Mouse (Mus musculus): ENCODE data around the gene Dgcr2.

Dgcr2 gene

DNA sequence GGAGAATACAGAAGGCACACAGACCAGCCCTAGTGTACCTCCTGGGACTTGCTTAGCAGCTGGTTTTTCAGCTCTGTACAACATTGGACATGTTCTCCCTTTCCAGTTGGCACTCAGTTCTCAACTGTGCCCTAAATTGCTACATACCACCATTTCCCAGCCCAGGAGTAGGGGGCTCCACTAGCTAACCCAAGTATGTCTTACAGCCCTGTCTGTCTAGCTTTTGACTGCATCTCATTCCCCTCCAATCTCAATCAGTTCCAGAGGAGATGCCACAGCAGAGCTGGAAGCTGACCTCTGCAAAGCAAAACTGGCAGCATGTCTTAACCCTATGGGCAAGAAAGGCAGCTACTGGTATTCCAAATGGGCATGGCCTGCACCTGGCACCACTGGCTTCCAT, 2.3 kb downstream of the Dgcr2 start:
- no peak for DNase-seq

DNA sequence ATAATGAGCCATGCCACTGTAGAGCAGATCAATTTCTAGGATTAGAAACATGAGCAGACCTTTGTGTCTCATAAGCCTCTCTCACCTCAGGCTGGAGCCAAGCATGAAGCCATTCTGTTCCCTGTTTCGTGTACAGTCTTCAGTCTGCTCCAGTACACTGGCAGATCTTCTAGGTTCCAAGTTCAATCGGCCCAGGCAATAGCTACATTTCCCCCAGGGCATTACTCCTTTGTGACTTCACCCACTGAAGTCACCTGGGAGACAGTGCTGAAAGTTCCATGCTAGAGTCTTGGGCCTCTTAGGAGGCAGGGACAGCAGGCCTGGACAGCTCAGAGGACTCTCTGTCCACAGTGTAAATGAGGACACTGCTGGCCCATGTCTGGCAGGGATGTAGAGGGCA, 4.4 kb downstream of the Dgcr2 start, which contains the start of gene Tssk1:
Gene Tssk1, plus strand, starts transcription at position 301 of the 400 bp plus-strand sequence.
- DNase-seq: no peak

DNA sequence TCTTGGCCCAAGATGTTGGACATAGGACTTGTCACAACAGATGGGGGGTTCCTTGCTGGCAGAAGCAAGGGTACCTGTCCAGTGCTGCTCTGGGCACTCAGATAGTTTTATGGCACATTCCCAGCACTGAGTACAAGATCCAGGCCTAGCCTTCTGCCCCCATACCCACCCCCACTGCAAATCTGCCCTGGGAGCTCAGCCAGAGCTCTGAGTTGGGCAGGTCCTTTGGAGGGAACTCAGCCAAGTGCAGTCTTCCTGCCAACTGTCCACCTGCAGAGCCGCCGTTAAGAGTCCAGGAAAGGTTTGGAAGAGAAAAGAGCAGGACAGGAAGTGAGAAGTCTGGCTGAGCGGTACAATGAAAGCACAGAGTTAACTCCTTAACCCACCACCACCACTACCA, 5.8 kb downstream of the Dgcr2 start:
- peak; percentile 51 for DNase-seq

DNA sequence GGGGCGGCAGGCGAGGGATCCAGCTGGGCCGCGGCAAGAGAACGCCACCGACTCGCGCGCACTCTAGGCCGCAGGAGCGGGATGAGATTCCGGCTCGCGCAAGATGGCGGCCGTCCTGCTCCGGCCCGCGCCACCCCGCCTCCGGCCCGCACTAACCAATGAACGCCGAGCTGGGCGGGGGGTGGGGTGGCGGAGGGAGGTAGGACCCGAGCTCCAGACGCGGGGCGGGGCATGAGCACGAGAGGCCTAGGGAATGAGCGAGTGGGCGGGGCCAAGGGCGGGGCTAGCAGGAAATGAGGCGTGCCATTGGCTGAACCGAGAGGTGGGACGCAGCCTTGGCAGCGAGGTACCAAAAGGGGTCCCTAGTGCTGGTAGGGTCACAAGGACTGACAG, 6.8 kb downstream of the Dgcr2 start, which contains the start of gene Gm20518:
Gene Gm20518, minus strand, starts transcription at position 105 of the 393 bp plus-strand sequence.
- peak; percentile 99 for DNase-seq

DNA sequence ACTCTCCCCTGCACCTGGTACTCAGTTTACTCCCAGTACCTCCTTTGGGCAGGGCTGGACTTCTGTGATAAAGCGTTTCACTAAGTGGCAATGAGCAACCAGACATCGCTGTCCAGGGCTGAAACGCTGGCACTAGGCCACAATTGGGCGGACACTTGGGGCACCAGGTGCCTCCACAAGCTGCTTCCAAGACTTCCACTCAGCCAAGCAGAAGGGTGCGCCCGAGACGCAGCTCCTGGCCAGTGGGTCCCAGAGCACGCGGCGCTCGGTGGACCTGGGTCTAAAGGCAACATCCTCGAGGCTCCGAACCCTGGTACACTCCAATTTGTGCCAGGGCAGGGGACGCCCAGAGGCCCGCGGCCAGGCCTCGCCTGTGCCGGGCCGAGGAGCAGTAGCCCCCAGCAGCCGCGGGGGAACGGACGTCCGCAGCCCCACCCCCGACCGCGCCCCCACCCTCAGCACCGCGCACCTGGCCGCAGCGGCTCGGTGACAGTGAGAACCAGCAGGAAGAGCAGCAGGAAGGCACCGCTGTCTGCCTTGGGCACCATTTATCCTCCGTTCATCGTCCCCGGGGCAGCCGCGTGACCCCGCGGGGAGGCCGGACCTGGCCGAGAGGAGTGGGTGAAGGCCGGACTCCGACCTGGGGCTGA, 7.3 kb downstream of the Dgcr2 start:
- DNase-seq: peak; percentile 84

DNA sequence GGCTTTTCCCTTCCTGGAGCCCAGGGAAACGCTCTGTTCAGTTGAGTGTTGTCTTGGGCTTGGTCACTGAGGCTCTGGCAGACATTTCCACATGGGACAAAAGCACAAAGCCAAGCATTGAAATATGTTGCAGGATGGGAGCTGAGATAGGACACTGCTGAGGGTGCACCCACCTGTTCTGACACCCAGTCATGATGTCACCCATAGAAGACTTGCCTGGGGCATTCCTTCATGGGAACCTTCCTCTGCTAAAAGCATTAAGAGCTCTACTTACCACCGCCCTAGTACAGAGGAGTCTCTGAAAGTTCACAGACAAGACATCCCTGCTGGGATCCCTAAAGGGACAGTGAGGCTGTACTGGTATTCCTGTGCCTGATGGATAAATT, 8.0 kb downstream of the Dgcr2 start:
- DNase-seq: no peak

DNA sequence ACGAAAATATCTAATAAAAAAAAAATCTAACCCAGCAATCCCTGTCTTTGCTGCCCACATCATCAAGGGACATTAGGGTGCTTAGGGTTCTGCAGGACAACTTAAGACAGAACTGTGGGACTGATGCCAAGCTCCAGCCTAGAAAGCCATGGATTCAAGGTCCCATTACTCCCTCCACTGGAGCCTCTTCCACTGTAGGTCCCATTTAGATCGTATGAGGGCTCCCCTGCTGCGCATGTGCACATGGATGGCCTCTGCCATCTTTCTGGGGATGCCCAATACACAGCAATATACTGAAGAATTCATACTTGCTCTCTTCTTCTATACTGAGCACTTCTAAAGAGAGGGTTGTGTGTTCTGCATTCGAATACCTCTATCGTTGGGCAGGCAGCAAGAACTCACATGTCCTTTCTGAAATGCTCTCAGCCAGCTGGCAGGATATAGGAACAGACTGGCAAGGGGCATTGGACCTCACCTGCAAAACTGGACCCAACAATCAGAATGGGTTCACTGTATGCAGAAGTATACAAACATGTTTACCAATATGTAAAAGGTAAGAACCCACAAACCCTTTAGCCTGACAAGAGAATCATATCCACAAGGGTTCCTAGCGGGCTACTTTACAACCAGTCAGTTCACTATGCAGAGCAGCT, 8.5 kb downstream of the Dgcr2 start:
- no peak for DNase-seq

DNA sequence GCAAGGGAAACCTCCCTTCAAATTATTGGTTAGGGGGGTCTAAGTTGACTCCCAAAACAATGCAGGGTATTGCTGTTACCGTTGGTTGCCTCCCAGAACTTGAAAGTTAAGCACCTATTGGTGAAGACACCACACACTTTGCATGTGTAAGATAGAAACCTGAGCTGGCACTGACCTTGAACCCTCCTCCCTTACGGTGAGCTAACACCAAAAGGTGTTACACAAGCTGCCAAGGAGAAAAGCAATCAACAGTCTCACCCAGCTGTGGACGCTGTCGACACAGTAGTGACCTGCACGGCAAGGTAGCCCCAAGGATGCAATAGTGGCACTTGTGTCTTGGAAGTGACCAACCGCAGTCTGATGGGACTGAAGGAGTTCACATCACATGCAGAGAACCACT, 14.2 kb downstream of the Dgcr2 start:
- DNase-seq: no peak

DNA sequence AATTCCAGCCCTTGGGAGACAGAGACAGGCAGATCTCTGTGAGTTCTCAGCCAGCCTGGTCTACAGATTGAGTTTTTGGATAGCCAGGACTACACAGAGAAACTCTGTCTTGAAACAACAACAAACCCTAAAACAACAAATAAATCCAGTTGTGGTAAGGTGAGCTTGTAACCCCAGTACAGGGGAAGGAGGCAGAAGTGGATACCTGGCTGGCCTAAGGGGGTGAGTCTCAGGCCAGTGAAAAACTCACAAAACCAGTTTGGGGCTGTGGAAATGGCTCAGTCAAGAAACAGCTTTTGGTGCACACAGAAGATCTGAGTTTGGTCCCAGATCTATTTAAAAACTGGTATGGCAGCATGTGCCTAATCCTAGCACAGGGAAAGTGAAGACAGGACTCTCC, 16.2 kb downstream of the Dgcr2 start:
- no peak for DNase-seq

DNA sequence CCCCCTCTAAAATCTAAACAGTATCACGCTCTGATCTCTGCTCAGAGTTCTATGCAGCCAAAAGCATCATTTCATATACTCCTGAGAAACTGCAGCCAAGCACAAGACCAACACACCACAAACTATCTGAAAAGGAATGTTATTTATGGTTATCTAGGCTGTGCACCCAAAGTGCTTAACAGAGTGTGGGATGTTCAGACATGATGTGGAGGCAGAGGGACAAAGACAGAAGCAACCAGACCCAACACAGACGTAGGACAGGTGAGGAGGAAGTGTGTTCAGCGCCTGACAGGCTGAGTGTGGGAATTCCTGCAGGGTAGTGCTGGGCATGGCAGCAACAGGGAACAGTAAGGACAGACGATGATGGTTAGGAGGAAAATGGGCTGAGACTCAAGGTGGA, 18.8 kb downstream of the Dgcr2 start:
- no peak for DNase-seq

DNA sequence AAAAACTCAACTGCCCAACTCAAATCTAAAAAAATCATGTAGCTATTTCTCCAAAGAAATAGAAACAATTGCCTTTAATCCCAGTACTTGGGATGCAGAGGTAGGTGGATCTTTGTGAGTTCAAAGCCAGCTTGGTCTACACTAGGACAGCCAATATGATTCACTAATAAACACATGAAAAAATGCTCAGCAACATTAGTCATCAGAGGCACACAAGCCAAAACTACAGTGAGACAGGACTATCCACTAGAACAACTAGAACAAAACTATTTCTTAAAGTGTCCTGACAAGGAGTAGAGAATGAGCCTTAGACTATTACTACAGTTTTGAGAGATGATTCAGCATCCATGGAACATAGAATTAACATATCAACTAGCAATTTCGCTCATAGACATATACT, 22.3 kb downstream of the Dgcr2 start:
- DNase-seq: no peak

DNA sequence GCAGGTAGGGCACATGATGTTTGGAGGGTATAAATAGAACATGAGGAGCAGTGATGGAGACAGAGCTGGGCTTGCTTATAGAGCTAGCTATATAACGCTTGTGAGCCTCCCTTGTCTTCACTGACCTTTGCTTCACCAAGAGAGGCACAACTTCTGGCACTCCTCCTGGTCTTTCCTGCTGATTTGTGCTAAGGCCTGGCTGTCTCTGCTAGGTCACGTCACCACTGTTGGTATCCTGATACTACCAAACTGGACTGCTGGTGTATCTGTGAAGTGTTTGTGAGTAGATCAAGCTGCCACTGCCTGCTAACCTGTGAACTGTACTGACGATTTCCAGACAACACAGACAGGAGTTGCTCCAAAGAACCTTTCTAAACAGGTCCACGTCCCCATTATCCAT, 23.2 kb downstream of the Dgcr2 start:
- no peak for DNase-seq

DNA sequence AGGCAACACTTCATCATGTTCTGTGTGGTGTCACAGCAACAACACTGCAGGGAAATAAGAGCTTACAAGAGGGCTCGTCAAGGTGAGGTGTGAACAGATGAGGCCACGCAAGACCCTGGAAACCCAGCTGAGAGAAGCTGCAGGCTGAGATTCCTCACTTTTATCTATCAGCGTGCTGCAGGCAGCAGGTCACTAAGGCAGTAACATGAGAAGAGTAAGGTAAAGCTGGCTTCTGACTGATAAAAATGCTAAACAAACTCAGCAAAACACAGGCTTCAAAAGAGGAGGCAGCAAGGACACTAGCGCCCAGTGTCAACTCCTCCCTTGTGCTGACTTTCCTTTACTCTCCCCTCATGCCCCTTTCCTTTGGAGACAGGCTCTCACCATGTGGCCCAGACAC, 25.4 kb downstream of the Dgcr2 start:
- no peak for DNase-seq

DNA sequence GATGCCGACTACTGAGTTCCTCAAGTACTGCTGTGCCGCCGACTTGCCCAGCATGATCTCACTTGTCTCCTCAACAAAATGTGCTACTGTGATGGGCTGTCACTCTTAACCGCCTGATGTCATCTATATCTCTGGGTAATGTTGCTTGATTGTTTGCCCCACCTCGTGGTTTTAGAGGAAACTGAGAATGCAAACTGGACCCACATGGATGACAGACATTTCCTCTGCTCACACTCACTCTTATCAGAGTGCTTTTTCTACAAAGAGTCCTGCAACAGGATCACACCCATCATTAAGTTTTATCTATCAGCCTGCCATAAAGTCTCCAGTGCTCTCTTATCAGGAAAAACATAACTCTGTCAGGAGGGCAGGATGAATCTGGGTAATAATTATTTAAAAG, 27.1 kb downstream of the Dgcr2 start:
- no peak for DNase-seq

DNA sequence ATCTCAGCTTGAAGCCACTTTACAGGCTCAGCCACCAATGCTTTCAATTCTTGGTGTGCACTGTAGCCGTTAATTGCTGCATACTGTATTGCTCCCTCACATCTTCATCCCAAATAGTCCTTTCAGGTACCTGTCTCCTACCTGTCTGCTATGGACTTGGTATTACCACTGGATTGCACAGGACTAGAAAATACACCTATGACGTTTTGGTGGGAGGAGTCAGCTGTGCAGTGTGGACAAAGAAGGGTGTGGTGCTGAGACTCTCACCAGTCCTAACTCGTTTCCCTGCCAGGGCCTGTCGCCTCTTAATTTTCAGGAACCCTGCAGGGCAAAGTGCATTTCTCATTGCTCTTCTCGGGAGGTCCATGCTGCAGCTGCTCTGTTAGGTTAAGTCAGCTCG, 32.6 kb downstream of the Dgcr2 start:
- peak; percentile 27 for DNase-seq

DNA sequence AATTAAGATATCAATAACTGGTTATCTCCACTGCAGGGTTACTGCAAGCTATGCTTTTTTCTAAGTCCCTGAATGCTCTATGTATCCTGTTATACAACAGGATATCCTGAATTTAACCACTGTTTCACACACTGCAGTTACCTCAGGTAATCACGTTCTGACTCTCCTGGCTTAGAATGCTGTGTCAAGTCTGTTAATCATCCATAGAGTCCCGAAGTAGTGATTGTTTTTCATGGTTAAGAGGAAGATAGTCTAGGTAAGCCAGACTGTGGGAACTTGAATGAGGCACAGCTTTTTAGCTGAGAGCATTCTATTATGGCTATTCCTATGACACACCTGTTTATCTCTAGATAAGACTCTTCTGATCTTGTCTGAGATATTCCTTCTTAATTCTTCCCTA, 33.1 kb downstream of the Dgcr2 start:
- DNase-seq: no peak

DNA sequence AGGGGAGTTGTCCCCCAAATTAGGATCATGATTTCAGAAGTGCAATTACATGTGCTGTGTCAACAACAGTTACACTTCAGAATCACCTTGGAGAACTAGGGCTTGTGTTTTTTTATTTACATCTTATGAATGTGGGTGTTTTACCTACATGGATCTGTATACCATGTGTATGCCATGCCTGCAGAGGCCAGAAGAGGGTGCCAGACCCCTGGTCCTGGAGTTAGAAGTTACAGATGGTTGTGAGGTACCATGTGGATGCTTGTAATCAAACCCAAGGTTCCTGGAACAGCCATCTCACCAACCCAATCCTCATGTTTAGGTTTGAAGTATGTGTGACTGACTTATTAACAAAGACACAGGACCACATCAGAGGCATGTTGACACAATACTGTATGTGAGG, 39.8 kb downstream of the Dgcr2 start:
- no peak for DNase-seq

DNA sequence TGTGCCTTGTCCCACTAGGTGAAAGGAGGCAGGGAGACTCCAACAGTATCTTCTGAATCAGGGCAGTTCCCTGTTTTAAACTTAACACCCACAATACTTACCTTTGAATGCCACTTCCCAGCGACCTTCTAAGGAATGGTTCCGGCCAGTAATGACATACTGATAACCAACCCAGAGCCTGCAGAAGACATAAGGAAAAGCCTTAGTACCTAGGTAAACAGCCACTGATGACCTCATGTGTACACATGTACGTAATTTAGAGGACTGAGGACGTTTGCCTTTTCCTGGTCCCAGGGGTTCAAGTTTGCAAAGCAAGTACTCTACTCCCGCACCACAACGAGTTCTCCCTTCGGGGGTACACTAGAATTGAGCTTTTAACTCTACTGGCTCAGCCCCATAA, 41.2 kb downstream of the Dgcr2 start:
- DNase-seq: no peak

DNA sequence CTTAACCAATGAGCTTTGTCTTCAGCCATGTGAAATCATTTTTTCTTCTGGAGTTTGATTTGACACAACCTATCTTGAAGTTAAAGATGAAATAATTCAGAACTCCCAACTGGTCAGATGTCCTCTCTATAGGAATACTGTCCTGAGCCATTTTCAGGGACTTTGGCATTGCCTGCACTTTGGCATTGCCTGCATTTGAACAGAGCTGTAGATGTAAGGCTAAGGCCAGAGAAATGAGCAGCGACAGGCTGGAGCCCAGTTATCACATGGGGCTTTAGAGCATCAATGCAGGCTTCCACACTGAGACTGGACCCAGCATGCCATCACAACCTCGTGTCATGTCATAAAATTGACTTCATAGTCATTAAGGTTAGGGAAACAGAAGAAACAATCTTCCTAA, 45.1 kb downstream of the Dgcr2 start:
- DNase-seq: no peak

DNA sequence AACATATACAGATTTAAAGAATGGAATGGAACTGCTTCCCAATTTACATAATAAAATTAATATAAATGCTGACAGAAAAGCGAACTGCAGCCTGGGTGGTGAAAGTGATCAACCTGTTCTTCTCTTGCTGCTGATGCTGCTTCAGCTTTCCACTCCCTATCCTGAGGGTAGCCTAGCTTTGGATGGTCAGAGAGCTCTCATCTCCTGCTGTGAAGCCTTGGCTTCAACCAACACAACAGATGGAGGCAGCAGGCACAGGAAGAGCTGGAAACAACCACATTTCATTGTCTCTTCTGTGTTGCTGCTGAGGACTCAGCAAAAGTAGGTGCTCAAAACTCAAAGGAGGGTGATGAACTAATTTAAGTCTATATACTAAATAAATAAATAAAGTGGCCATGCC, 46.5 kb downstream of the Dgcr2 start:
- DNase-seq: no peak

DNA sequence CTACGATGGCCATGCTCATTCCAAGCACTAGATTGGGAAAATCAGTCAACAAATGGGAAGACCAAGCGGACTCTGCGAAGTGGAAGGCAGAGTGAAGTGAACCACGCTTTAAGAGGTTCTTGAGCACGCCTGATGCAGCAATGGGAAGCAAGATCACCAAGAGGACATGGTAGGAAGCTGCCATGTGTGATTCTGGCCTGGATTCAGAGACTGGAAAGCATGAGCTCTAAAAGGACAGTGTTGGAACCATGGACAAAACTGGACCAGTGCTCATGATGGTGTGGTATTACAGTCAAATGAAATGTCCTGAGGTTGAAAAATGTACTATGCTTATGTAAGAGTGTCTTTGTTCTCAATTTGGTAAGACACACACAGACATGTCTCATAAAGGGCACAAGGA, 47.0 kb downstream of the Dgcr2 start:
- no peak for DNase-seq

DNA sequence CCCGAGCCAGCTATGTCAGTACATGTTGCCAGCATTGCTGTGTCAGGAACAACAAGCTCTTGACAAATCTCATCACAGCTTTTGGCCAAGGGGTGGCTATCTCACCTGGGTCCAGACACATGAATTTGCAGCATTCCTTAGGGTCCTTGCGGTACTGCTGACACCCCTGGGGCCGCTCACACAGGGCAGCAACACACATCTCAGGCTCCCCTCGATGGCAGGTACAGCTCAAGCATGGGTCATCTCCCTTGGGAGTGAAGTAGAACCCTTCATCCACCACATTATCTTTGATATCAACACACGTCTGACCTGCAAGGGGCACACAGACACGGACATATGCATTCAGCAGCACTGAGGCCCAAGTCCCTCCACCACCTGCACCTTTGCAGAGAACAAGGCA, 48.9 kb downstream of the Dgcr2 start:
- DNase-seq: no peak

DNA sequence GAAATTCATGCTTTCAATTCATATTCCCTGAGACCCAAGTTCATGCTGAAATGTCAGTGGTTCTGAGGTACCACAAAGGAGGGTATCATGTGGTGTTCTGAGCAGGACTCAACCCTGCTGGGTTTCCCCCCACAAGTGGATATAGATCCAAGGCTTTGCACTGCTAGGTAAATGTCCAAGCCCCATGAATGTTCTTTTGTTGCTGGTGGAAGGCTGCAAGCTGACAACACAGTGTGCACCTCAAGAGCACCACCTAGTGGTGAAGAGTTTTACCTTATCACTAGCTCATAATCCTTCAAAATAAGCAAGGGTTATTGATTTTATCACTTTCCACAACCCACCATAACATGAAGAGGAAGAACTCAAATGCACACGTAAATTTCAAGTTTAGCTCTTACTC, 49.4 kb downstream of the Dgcr2 start:
- DNase-seq: peak; percentile 66

DNA sequence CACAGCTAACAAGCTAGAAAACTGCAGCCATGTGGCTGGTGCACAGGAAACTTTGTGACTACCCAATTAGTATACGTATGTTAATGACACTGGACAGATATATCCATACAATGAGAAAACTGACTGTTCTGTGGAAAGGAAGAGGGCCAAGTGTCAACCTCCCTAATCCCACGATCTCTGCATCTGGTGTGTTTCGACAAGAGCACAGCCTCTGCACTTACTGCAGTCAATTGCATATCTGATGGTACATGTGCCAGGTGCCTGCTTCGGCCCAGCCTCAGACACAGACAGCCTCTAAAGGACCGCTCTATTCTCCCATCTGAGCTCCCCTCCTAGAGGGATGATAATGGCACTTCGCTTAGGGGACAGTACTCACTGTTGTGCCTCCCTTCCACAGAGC, 49.9 kb downstream of the Dgcr2 start:
- no peak for DNase-seq

DNA sequence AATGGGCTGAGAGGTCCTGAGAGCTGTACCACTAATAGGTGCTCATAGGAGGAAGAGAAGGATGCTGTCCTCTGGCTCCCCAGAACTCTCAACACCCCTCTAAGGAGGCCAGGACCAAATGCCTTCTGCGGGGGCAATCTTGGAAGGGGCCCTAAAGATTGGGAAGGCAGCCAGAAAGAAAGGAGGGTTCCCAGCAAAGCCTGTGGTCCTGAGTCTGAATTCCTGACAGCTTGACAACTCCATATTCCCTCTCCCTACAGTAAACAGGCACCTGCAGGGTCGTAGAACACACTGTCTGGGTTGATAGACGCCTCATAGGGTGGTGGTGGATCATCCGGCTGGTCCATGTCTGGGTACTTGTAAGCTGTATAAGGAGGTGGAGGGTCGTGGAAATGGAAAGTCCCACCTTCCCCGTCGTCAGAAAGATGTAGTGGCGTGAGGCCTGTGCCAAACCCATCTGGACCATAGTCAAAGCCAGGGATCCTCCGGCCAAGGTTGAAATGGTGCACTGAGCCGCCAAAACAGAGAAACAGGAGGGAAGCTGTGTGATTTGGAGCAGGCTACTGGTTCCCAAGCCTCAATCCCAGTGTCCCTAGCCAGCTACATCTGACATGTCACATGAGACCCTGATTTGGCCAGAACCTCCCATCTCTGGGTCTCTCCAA, 54.5 kb downstream of the Dgcr2 start:
- no peak for DNase-seq

Data from lung, postnatal 10 days (tissue).